Mouse (Mus musculus): Measurements from ENCODE around the gene Ust. TPM values are rescaled to one million over a fixed set of nuclear protein-coding genes. Genes with fewer than 3 reads are reported as not detected.

Ust gene
- total RNA-seq, 2 experiments from 2014 or later: not detected

GRCm38 (mm10) chr10:8197661-8198060, 321.0 kb downstream of the Ust start:
- no peak for ATAC-seq (replicated peaks; ENCODE audit: low FRiP score, poor library complexity, severe bottlenecking)

- no peak for ATAC-seq (replicated peaks; ENCODE audit: low FRiP score, poor library complexity, severe bottlenecking)
Measured at GRCm38 (mm10) chr10:8196300-8196699, 322.3 kb downstream of the Ust start.

GRCm38 (mm10) chr10:8195730-8196129, 322.9 kb downstream of the Ust start:
- ATAC-seq (replicated peaks; ENCODE audit: low FRiP score, poor library complexity, severe bottlenecking): no peak

- ATAC-seq (replicated peaks; ENCODE audit: low FRiP score, poor library complexity, severe bottlenecking): no peak
Measured at GRCm38 (mm10) chr10:8189331-8189981, 329.2 kb downstream of the Ust start.

DNA sequence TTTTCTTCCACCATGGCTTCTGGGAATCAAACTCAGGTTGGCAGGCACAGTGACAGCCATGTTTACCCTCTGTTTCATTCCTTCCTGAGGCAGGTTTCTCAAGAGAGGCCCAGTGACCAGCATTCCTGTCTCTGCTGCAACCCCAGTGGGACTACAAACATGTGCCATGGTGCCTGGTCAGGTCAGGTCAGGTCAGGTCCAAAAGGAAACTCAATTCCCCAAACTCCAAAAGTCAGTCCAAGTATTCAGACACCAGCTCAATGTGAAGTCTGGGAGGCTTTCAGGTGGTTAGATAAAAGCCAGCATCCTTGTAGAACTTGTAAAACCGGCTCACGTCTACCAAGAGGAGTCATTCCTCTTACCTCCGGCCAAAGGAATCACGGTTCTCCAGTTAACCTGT, 333.0 kb downstream of the Ust start:
- ATAC-seq (replicated peaks; ENCODE audit: low FRiP score, poor library complexity, severe bottlenecking): no peak

GRCm38 (mm10) chr10:8184711-8185110, 333.9 kb downstream of the Ust start:
- no peak for ATAC-seq (replicated peaks; ENCODE audit: low FRiP score, poor library complexity, severe bottlenecking)

DNA sequence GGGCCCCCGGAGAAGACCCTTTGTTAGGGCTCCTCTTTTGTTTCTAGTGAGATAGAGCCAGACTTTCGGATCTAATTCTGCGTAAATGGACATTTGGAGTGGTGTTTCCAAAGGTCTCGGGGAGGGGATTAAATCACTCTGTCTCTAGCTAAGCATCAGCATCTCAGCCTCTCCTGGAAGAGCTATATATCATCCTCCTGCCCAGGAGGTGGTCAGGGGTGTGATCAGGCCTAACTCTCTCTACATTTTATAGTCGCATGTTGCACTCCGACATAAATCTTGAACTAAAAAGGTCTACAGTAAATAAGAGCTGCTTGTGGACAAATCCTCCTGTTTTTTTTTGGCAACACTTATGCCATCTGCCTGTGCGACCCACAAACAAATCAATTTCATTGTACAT, 335.5 kb downstream of the Ust start:
- no peak for ATAC-seq (replicated peaks; ENCODE audit: low FRiP score, poor library complexity, severe bottlenecking)

- ATAC-seq (replicated peaks; ENCODE audit: low FRiP score, poor library complexity, severe bottlenecking): no peak
Measured at GRCm38 (mm10) chr10:8181596-8182185, 336.9 kb downstream of the Ust start.

DNA sequence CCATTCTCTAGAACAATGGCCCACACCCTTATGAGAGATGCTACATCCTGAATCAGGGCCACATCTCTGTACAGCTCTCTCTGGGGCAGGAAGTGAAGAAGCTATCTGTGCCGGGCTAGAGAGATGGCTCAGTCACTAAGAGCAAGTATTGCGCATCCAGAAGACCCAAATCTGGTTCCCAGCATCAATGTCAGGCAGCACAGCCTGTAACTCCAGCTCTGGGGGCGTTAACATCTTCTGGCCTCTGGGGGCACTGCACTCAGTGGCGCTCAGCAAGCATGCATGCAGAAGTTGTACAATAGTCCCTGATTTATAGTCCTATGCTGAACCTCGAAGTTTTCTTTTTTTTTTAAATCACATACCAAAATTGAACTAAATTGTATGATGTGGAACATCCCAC, 341.0 kb downstream of the Ust start:
- ATAC-seq (replicated peaks; ENCODE audit: low FRiP score, poor library complexity, severe bottlenecking): no peak

- no peak for ATAC-seq (replicated peaks; ENCODE audit: low FRiP score, poor library complexity, severe bottlenecking)
Measured at GRCm38 (mm10) chr10:8176351-8177053, 342.1 kb downstream of the Ust start.

DNA sequence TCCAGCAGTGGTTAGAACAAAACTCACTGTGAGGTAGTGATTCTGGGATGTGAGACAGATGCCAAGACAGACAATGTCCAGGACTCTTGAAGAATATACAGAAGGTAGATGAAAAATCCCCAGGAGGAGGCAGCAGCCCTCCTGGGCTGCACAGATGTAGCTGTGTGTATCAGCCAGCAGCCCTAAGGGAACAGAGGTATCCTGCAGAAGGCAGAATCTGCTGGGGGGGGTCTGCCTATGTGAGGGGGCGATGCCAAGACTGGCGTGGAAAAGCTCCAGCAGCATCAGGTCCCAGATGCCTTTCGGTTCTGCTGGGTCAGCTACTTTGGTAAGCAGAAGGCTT, 342.6 kb downstream of the Ust start:
- ATAC-seq (replicated peaks; ENCODE audit: low FRiP score, poor library complexity, severe bottlenecking): no peak

GRCm38 (mm10) chr10:8174697-8175096, 343.9 kb downstream of the Ust start:
- ATAC-seq (replicated peaks; ENCODE audit: low FRiP score, poor library complexity, severe bottlenecking): no peak

DNA sequence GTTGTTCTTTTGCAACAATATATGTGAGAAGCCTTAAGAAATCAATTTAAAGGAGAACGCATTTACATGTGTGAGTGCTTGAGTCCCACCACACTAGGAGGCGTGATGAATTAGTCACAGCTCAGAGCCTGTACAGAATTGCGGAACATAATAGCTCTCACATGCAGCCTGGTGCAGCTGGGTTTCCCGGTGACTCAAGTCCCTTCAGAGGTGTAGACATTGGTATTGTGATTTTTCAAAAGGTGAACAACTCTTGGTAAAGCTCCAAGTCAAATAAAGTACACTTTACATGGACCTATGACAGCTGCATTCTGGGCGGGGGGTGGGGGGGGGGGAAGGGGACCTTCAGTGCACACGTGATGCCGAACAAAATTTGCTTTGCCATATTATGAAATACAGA, 344.4 kb downstream of the Ust start:
- ATAC-seq (replicated peaks; ENCODE audit: low FRiP score, poor library complexity, severe bottlenecking): no peak

DNA sequence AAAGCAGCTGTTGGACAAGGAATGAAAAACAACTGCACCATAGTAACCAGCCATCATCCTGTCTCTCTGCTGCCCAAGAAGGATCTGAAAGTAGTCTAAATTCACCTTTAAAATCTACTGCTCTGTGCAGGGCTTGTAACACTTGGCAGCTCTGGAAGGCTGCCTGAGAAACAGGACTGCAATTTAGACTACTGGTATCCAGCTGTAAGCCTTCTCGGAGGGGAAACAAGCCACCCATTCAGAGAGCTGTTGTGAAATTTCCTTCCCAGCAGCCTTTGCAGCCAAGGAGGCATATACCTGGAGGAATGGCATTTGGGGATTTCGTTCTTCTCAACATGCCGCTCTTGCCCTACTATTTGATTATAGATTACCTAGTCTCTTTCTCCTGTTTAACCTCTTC, 345.6 kb downstream of the Ust start:
- no peak for ATAC-seq (replicated peaks; ENCODE audit: low FRiP score, poor library complexity, severe bottlenecking)

GRCm38 (mm10) chr10:8171556-8171955, 347.1 kb downstream of the Ust start:
- no peak for ATAC-seq (replicated peaks; ENCODE audit: low FRiP score, poor library complexity, severe bottlenecking)
